Mouse (Mus musculus) mouse embryonic stem cell (cell line): ENCODE data around the gene Ppp4c.

Experiments
- in situ Hi-C, 2 experiments: fragments of 300-500 bp; cut with MboI; formaldehyde crosslinking; loops; 1 replicate in 1 of 2; 3 replicates in 1 of 2; pipeline ENCODE4 v1.14.3; 2019 to 2020; ENCODE audit warnings: low sequenced_read_pairs in 2 of 2, low pct_unique_long_range_greater_than_20kb in 1 of 2, mixed read lengths in 1 of 2; ENCODE audit not compliant: unreplicated experiment in 1 of 2

Gene Ppp4c

DNA sequence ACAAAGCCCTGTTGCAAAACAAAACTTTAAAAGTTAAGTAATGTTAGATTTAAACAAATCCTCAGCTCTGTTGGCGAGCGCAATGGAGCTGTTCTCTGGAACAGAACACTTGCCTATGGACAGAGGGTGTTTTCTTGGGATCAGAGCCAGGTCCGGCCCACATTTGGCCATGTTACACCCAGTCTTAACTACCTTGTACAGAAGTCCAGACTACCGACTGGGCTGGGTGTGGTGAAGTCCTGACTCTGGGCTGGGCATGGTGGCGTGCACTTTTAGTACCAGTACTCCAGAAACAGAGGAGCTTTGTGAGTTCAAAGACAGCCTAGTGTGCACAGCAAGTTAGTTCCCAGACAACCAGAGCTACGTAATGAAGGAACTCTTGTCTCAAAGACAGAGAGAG, 14.7 kb upstream of the Ppp4c start:
- in situ Hi-C loops, result no loop called here

GRCm38 (mm10) chr7:126803751-126804150, 11.5 kb upstream of the Ppp4c start:
- in situ Hi-C loops, result no loop called here

- in situ Hi-C loops, result no loop called here
These were observed 10.9 kb upstream of the Ppp4c start for GRCm38 (mm10) chr7:126803181-126803580.

DNA sequence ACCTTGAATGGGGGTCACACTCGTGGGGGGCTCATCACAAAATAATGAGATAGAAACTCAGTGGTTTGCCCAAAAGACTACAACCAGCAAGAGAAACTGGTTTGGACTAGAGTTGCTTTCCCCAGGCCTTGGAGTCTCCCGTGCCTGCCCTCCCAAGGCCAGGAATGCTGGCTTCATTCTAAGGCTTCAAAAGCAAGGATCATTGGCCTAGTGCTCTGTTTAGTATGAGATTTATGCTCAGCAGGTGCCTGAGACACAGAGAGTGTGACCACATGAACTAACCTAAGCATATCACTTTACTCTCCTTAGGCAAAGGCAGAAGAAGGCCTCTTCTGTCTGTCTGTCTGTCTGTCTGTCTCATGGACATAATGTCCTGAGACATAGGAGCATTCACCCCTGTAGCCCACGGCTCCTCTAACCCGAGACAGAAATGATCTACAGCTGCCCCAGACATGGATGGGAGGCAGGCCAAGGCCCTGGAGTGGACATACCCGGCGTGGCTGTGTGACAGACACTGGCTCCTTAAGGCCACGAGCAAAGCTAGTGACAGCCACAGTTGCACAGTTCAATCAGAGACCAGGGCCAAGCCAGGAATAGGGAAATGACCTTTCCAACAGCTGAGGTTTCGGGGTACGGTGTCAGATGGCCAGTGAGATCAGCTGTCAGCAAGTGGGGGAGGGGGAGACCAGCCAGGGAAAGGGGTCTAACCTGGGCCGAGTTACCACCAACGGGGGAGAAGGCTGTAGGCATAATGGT, 10.0 kb upstream of the Ppp4c start:
- in situ Hi-C loops, result no loop called here

GRCm38 (mm10) chr7:126801057-126801422, 8.7 kb upstream of the Ppp4c start:
- in situ Hi-C loops, result no loop called here

GRCm38 (mm10) chr7:126800269-126801056, 8.2 kb upstream of the Ppp4c start:
- in situ Hi-C loops, result no loop called here

- in situ Hi-C loops, result no loop called here
These were observed 7.4 kb upstream of the Ppp4c start for GRCm38 (mm10) chr7:126799468-126800268.

GRCm38 (mm10) chr7:126799050-126799467, 6.8 kb upstream of the Ppp4c start:
- in situ Hi-C loops, result no loop called here

DNA sequence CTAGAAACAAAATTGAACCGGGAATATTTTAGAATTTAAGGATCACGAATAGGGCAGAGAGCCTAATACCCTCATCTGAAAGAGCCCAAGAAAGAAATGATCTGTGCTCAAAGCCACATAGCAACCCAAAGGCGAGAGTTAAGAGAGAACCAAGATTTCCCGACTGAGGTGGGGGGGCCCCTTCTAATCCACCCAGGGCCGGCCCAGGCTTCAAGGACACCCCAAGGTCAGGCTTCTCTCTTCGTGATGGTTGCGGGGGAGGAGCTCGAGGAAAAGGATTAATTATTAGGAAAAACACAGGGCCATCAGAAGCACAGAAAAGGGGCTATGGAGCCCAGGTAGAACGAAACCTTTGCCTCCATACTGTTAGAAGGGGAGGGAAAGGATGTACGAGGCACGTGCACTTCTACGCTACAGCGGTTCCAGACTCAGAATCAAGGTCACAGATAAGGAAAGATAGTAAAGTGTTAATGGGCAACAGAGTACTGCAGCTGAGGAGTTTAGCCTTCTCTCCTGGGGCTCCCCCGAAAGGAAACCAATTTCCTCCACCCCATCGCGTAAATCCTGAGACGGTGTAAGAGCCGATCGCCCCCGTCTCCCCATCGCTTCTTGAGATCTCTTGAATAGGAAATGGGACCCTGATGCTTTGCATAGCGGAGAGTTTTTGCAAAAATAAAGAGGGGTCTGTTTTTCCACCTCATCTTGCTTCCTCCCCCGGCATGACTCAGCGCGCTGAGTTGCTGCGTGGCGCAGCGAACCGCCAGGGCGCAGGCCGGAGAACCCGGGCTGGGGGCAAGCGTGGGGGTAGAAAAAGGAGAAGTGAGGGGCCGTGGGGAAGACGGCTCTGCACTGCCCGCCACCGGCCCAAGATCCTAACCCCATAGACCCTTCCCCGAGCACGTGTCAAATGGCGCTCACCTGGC, 6.1 kb upstream of the Ppp4c start:
- in situ Hi-C loops, result no loop called here

- in situ Hi-C loops, result no loop called here
These were observed 5.3 kb upstream of the Ppp4c start, which contains the start of gene Fam57b for GRCm38 (mm10) chr7:126797411-126798126. Fam57b (plus strand) TSS chr7:126797668.

- in situ Hi-C loops, result no loop called here
These were observed 4.1 kb upstream of the Ppp4c start for GRCm38 (mm10) chr7:126796350-126796932.

- in situ Hi-C loops, result no loop called here
These were observed 3.4 kb upstream of the Ppp4c start for GRCm38 (mm10) chr7:126795387-126796317.

DNA sequence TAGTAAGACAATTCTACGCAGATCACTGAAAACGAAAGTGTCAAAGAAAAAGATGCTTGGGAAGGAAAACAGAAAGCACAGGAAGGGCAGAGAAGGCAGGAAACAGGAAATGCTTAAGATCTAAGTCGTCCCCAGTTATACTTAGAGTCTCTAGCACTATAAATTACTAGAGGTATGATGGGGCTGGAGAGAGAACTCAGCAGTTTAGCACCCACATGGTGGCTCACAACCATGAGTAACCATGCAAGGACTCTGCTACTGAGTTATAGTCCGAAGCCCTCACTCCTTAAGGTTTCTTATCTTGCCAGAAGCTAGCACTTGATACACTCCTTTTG, 1.9 kb upstream of the Ppp4c start:
- in situ Hi-C loops, result no loop called here

- in situ Hi-C loops, result no loop called here
These were observed 1.4 kb upstream of the Ppp4c start for GRCm38 (mm10) chr7:126793456-126794270.

GRCm38 (mm10) chr7:126792721-126793443, 586 bp upstream of the Ppp4c start:
- in situ Hi-C loops, result no loop called here
